Mouse (Mus musculus) heart, adult 11 months (tissue): ENCODE data around the gene March6.

Source experiments
- DNase-seq: peaks from one replicate; pipeline ENCODE4 v3.0.0; 2022

Gene March6

DNA sequence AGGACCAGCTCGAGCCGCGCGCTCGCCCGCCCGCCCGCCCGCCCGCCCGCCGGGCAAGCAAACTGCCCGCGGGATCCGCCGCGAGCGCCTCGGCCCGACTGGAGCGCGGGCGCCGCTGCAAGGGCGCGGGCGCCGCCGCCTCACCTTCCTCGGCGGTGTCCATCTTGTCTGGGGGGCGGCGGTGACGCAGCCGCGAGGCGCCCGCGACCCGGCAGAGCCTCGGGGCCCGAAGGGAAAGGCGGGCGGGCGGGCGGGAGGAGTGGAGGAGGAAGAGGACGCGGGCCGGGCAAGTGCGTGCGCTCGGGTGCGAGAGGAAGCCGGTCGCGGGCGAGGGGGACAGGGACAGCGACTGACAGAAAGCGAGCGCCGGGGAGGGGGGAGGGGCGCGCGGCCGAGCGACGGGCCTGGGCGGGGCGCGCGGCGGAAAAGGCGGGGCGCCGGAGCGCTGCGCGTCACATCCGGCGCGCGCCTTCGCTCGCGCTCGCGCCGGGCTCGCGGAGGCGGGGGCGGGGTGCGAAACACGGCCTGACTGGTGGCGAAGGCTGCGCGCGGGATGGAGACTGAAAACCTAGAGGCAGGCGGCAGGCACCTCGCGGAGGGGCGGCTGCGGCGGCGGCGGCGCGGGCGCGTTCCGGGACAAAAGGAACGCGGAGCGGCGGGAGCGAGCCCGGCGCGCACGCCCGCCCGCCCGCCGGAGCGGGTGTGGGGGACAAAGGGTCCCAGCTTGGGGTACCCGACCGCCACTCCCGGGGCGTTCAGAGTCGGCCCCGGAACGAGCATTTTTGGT lies at the start of gene March6:
March6 (minus strand) TSS at position 395 of the 787 bp plus-strand sequence.
- peak; percentile 99 for DNase-seq

DNA sequence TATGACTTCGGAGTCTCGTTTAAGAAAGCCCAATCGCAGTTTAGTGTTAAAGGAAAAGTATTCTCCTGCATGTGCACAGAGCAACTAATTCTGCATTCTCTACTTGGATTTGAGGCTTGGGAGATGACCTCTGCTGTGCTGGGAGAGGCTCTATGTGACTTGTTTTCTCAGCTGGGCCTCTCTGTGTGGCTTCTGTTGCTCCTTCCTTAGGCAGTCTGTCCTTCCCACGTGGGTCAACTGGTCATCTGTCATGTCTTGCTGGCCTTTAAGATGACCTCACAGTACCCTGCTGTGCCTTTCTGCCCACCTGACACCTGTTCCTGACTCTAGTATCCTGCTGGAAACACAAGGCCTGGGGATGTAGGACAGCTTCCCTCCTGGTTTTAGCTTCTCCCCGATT lies 45.2 kb upstream of the March6 start:
- DNase-seq, result no peak

DNA sequence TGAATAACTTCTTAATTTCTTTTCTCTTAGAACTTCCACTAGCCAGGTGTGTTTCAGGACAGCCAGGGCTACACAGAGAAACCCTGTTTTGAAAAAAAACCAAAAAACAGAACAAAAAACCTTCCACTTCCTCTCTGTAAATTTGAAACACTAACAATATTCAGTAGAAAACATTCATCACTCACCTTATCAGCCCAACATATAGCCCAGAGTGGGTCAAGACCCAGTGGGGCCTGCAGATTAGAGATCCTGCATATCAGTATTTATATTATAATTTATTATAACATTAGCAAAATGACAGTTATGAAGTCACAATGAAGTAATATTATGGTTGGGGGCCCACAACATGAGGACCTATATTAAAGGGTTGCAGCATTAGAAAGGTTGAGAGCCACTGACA lies 42.8 kb upstream of the March6 start:
- no peak for DNase-seq

DNA sequence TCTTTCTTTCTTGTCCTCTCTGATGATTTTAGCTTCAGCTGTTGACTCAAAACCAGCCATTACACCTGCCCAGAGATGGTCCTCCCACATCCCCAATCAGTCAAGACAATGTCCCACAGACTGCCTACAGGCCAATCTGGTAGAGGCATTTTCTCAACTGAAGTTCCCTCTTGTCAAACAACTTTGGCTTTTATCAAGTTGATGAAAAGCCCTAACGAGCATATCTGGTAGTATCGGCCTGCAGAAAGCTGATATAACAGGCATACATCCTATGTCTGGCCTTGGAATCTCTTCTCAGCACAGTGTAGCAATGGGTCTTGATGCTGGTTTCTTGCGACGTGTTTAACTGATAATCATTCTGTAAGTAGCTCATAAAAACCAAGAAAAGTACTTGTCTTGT lies 42.4 kb upstream of the March6 start:
- DNase-seq, result no peak

DNA sequence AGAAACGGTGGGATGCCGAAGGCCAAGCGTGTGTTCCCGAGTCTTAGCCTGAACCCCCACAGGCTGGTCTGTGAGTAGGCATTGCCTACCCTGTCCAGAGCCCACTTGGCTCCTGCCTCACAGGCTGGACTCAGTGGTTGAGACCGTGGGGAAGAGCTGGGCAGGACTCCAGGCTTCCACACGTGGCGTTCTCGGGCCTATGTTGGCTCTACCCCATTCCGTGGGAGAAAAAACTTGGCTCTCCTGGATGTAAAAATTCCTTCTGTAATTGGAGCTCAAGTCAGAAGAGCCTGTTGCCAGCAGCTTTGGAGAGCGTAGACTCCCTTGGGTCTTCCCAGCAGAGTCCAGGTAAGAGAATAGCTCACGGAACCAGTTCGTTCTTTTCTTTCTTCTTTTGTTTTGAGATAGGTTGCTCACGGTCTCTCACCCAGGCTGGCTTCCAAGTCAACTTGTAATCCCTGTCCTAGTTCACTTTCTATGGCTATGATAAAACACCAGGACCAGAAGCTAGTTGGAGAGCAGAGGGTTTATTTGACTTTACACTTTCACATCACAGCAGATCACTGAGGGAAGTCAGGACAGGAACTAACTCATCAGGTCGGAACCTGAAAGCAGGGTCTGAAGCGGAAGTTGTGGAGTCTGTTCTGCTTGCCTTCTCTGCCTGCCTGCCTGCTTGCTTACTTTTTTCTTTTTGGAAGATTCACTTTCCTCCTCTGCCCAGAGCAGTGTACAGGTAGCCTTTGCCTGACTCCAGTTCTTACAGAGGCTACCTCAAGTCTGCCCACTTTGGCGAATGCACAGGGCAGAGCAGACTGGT lies 41.3 kb upstream of the March6 start:
- DNase-seq, result peak; percentile 95

DNA sequence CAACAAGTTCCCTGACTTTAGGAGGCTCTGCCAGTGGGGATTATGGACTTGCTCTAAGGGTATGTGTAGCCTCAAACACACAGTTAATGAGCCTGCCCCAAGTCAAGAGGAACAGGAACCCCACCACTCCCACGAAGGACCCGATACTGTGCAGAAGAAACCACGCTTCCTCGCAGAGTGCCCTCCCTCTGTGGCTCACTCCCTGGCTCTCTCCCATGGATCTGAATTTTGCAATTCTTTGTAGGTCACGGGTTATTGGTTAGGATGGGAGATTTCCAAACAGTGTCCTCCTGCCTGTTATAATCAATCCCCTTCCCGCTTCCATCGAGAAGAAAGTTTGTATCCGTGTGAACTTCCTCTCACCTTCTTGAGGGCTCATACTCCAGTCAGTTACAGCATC lies 40.1 kb upstream of the March6 start:
- DNase-seq, result no peak

DNA sequence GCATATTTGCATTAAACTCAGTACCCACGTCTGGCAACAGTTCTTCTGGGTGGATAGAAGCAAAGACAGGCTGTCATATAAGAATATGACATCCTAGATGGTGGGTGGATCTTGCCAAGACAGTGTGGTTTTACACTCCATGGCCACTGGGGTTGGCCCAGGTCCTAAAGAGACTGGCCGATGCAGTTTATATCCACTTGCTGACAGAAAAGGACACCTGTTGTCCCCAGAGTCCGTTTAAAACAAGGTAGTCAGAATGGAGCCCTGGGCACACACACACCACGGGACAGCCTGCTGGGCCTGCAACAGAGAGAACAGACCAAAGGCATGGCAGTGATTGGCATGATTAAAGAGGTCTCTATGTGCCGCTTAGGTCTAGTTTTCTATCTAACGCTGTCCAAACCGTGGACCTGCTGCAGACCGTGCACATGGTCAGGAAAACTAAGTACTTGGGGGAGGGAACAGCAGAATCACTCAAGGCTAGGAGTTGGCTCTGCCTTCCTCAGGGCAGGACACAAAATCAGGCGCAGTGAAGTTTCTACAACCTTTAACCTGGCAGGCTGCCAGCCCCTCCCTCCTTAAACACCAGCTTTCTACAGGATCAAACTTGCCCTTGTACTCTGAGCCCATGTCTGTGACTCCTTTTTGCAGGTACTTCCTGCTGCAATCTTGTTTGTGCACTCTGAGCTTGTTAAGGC lies 38.6 kb upstream of the March6 start:
- peak; percentile 89 for DNase-seq

DNA sequence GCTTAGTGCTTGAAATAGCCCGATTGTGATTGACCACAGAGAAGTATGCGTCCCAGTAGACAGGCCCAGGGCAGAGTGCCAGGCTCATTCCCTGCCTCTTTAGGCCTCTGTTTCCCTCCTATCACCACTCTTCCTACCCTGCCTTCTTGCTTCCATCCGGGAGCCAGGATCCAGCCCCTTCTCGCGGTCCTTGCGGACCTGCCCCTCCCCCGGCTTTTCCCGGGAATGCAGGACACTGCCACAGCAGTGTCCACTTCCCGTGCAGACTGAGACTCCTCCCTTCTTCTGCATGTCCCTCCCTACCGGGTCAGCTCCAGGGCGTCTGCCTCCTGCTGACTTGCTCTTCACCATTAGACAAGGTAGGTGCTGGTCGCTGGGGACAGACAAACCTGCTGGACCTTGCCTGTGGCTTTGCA lies 37.7 kb upstream of the March6 start:
- DNase-seq, result peak; percentile 96

DNA sequence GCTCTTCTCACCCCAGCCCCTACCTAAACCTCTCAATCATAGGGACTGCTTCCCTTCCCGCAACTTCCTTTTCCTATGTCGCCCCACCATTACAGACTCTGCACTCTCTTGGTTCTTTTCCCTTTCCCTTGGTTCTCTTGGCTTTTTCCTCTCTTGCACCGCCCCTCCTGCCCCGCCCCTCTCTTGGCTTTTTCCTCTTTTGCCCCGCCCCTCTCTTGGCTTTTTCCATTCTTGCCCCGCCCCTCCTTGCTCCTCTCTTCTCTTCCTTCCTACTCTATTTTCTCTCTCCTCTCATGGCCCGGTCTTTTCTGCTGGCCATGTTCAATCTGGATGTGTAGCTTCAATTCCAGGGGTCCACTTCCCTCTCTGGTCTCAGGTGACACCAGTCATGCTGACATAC lies 36.6 kb upstream of the March6 start:
- DNase-seq, result no peak

DNA sequence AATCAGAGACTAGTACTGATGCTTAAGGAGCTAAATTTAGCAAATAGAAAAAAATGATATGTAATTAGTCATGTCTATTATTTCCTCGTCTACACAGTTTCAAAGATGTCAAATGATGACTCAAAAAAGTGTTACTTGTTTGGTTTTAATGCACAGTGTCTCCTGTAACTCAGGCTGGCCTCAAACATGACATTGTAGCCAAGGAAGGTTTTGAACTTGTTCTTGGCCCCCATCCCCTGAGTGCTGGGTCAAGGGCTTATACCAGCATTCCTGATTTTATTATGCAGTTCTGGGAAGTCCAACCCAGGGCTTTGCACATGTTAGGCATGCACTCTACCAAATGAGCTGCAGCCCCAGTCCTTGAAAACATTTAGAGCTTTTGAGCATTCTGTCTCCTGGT lies 34.9 kb upstream of the March6 start:
- DNase-seq, result no peak

DNA sequence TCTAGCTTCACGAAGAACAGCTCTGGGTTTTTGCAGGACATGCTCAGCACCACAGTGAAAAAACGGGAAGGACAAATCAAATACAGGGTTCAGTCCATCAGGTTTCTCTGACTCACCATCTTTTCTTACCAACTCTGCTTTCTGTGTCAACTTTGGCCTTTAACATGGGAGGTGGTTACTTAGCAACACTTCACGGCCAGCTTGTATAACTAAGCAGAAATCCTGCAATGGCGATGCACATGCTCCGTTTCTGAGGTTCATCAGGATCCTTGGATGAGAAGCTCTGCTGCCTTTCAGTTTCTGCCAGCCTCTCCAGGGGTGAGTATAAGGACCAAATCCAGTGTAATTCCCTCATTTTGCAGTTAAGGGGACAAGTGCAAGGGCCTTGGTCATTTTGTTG lies 34.3 kb upstream of the March6 start, which contains the start of gene Cmbl:
Cmbl (plus strand) TSS at position 206 of the 400 bp plus-strand sequence.
- no peak for DNase-seq

DNA sequence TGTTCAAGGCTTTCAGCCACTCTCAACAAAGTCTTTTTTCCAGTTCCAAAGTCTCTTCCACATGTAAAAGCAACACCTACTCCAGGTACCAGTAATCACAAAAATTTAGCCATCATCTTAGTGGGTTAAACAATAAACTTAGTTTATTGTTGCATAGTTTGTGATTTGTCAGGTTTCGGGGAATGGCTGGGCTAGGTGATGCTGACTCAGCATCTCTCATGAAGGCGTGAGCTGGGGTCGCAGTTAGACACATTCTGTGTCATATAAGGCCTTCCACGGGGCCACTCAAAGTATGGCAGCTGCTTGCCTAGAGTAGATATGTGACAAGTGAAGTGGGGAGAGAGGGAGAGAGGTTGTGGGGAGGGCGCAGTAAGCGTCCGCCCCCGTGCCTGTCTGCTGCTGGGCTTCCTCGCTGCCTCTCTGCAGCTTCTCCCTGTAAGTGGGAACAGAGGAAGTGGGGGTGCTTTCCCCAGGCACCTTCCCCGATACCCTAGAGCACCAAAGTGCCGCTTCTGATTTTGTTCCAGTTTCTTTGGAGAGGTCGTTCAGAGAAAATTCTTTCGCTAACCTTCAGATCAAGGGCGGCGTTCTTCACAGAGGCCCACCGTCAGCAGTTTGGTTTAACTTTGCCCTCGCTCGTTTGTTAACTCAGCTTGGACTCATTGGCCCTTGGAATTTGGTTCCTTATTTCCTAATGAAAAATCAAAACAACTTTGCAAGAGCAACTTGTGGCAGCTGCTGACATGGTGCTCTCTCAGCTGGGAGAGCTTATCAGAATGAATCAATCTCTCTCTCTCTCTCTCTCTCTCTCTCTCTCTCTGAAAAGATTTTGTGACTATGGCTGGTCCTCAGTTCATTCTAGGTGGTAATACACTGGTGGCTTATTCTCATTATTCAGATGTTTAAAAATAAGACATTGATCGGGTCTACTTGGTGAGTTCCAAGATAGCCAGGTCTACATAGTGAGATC lies 33.0 kb upstream of the March6 start:
- no peak for DNase-seq

DNA sequence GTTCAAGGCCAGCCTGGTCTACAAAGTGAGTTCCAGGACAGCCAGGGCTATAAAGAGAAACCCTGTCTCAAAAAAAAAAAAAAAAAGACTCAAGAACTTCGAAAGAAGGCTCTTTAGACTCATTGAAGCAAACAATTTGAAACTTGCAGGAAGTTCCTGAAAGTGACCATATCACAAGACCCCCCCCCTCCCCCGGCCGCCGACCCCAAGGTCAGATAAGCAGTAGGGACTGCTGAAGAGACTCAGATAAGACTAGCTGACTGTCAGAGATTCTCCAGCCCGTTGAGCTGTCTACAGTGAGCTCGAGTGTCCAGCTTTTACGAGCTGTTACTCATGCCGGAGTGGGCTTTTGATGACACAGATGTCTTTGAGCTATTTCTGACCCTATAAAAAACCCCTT lies 32.0 kb upstream of the March6 start:
- no peak for DNase-seq

DNA sequence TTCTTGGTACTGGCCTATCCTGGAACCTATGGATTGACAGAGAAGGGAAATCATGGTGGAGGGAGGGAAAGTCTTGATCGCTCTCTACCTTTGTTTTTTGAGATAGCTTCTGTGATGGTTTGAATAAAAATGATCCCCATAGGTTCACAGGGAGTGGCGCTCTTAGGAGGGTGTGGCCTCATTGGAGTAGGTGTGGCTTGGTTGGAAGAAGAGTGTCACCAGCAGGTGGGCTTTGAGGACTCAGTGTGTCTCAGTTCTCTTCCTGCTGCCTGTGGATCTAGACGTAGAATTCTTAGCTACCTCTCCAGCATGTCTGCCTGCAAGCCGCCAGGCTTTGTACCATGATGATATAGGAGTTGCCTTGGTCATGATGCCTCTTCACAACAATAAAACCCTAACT lies 31.1 kb upstream of the March6 start:
- DNase-seq, result no peak

DNA sequence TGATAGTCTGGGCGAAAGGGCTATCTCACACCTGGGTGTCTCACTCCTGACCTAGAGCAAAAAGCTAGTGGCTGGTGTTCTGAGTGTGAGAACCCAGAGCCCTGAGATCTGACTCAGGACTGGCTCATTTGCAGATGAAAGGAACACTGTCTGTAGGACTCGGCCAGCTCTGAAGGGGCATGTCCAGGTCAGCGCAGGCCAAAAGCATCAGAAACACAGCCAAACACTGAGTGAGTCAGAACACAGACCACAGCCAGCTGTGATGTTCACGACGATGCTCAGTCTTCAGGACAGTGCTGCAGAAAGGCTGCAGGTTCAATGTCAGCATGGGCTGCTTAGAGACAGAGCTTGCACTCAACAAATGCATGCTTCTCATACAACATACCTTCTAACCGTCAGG lies 30.5 kb upstream of the March6 start:
- no peak for DNase-seq

DNA sequence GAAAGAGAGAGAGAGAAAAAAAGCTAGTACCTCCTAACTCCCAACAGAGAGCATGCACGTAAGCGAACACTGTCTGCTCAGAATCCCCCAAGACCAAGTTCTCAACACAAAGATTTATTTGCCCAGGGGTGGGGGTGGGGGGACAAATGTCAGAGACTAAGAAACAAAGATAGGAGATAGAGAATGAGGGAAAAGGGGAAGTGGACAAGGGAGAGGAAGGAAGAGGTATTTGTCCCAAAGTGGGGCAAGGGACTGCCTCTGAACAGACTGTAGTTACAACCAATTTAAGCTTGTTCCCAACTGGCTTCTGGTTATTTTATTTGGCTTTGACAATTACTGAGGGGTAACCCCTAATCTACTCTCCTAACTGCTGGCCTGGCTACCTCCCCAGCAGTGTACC lies 24.0 kb upstream of the March6 start:
- DNase-seq, result no peak

DNA sequence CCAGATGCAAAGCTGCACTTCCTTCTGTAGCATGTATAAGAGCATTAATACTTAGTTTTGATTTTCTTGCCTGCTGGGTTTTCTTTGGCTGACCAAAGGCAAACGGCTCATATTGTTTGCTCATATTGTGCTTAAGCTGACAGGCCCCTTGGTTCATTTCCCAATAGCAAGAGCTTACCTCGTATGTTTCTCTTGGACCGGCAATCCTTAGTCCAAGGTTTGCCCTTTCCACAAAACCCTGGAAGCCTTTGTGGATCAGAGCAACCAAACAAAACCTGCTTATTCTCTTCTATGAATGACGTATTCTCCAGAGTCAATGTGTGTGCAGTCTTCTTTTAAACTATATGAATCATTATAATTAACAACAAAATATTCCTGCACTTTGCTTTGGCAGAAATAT lies 19.5 kb upstream of the March6 start:
- DNase-seq, result no peak

DNA sequence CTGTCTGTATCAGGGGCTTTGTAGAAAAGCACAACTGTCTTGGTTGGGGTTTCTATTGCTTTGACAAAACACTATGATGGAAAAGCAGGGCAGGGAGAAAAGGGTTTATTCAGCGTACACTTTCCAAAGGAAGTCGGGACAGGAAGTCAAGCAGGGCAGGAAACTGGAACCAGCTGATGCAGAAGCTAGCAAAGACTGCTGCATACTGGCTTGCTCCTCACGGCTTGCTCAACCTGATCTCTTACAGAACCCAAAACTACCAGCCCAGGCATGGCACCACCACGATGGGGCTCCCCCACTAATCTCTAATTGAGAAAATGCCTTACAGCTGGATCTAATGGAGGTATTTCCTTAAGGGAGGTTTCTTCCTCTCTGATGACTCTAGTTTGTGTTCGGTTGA lies 16.6 kb upstream of the March6 start:
- no peak for DNase-seq

DNA sequence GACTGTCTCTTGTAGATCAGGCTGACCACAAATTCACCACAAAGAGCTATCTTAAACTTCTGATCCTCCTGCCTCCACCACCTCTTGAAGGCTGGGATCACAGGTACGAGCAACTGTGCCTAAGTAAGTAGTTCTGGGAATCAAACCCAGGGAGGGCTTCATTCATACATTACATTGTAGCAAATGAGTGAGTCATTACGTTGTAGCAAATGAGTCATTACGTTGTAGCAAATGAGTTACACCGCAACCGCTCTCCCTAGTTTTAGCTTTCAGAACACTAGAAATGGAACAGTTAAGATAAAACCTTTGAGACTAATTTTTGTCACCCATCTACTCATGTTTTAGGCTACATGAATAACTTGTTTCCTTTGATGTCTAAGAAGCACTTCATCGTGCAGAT lies 15.4 kb upstream of the March6 start:
- DNase-seq, result no peak

DNA sequence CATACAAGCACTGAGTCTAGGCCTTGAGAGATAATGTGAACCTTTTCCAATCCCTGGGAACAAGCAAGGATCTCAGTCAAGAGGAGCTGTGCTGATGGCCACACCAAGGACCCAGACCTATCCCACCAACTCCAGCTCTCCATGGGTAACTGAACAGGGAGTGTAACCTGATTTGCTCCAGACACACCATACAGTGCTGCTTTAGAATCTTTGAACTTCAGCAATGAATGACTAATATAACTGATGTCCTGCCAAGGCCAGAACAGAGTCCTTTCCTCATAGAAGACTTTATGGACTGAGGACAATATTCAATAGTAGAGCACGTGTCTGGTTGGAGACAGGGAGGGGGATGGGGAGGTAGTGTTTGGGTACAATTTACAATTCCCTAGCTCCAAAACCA lies 14.2 kb upstream of the March6 start:
- DNase-seq, result no peak

DNA sequence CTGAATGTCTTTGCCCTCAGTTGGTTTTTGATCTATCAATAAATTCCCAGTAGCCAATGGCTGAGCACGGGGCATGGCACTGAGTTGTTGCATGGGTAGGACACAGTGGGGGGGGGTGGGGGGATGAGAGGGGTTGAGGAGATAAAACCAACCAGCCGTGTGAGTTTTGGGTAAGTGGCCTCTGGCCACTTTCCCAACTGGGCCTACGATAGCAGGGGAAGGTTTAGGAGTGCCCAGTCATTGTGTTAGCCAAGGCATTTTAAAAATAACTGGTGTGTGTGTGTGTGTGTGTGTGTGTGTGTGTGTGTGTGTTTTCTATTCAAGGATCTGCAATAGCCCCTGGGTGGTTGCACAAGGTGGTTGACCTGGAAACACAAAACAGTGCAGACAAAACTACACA lies 12.4 kb upstream of the March6 start:
- DNase-seq, result peak; percentile 97
